9 mouse cellular contexts compared by ENCODE assay signal in the genomic region with DNA sequence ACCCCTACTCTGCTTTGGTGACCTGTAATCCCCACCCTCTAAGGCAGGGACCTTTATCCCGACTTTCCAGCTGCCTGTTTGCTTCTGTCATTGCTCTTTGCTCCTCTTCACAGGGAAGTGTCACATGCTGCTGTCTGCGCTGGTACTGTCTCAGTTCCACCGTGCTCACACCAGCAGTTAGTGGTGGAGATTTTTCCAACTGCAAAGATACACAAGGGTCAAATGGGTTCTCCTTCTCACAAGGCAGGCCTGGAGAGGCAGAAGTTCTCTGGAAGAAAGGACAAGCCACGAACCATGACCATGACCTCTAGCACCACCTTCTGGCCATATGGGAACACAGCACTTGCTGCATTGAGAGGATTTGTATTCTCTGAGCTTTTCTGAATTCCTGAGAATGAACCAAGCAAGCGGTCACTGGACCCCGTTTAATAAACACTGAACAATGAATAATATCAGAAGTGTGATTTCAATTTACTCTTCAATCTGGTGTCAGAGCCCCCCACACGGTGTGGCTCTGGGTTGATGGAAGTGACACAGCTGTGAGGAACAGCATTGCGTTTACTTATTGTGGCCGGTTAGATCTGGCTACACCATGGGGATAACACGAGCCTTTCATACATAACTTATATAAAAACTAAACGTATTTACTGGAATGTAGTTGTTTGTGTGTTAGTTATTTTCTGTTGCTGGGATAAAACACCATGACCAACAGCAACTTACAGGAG. TPM values are rescaled to one million over a fixed set of nuclear protein-coding genes. Genes with fewer than 3 reads are reported as not detected.
DNase-seq lines count a peak whose midpoint lies in the region; ATAC-seq and TF ChIP-seq lines count a peak whose summit lies in the region.
"Had no signal": no experiment of that assay in that cellular context is flagged by ENCODE, and none has a peak within 500 bp of the region (broad histone marks: within the 10 kb centered on the region; RNA-seq: fewer than 3 reads in every experiment).

No protein-coding gene starts in this region.

- no peak overlapping the region for H3K9ac ChIP-seq in hindbrain, embryonic 11.5 days (ENCODE audit: low read depth, low read length)
- H3K9ac ChIP-seq: limb, embryonic 15.5 days had no signal

- no peaks in the 10 kb centered on the region for H3K36me3 ChIP-seq in hindbrain, embryonic 11.5 days (ENCODE audit: control insufficient read depth, insufficient read depth, low read length)
- H3K36me3 ChIP-seq: limb, embryonic 15.5 days had no signal

- no peaks in the 10 kb centered on the region for H3K9me3 ChIP-seq in hindbrain, embryonic 11.5 days (ENCODE audit: control insufficient read depth, low read length)
- H3K9me3 ChIP-seq: limb, embryonic 15.5 days had no signal

- WGBS in hindbrain, embryonic 11.5 days, result 37% methylated on average over 11 of the region's 11 CpGs

- H3K4me3 ChIP-seq in hindbrain, embryonic 11.5 days (ENCODE audit: low read depth, low read length), result no peak overlapping the region
- H3K4me3 ChIP-seq: limb, embryonic 15.5 days had no signal

- H3K4me2 ChIP-seq in hindbrain, embryonic 11.5 days (replicated peaks; ENCODE audit: low read depth, low read length), result no peak overlapping the region
- H3K4me2 ChIP-seq: limb, embryonic 15.5 days had no signal

- H3K27ac ChIP-seq in hindbrain, embryonic 11.5 days (ENCODE audit: low read depth, low read length), result no peak overlapping the region
- H3K27ac ChIP-seq: limb, embryonic 15.5 days had no signal

- H3K27me3 ChIP-seq in hindbrain, embryonic 11.5 days (ENCODE audit: control insufficient read depth, insufficient read depth, low read length), result no peaks in the 10 kb centered on the region
- H3K27me3 ChIP-seq: limb, embryonic 15.5 days had no signal

- peak; percentile 73 for ATAC-seq in erythroid progenitor cell, adult 5-6 weeks (replicated peaks; ENCODE audit: low FRiP score, poor library complexity, severe bottlenecking)
- ATAC-seq in hindbrain, embryonic 11.5 days (ENCODE audit: low FRiP score), result peak; percentile 66; the same call in 1 of the 2 replicates
- peak; percentile 78 for ATAC-seq in megakaryocyte, adult 5-6 weeks (ENCODE audit: poor library complexity, severe bottlenecking)

- no peaks in the 10 kb centered on the region for H3K4me1 ChIP-seq in hindbrain, embryonic 11.5 days (replicated peaks; ENCODE audit: control insufficient read depth, insufficient read depth, low read length)

- no peak for TF ChIP-seq POLR2A in brain, embryonic 14.5 days (IDR thresholded peaks at IDR 0.05; ENCODE audit: borderline replicate concordance, extremely low read depth, insufficient read depth, insufficient read length, poor library complexity, severe bottlenecking)

- DNase-seq in left cerebral cortex, adult 18-20 months (ENCODE audit: low spot score in 2 of 2), result peak; percentile 61 to 65
- DNase-seq in left cerebral cortex, adult 8-10 months (ENCODE audit: low spot score in 2 of 2), result no peak
- DNase-seq in brain, embryonic 14.5 days (ENCODE audit: low read depth), result peak; percentile 80
- peak; percentile 85 for DNase-seq in hindbrain, embryonic 11.5 days (ENCODE audit: low spot score)
- DNase-seq in layer of hippocampus, adult 8-10 months (ENCODE audit: low spot score in 2 of 2), result peak; percentile 54 to 67
- DNase-seq in skeletal muscle tissue, adult 2 months (ENCODE audit: low read depth, low spot score), result peak; percentile 63

- peak; percentile 84 for TF ChIP-seq CTCF in brain, embryonic 14.5 days (IDR thresholded peaks at IDR 0.05; ENCODE audit: borderline replicate concordance, extremely low read depth, insufficient read depth, insufficient read length)

RNA-seq across cellular contexts. Expression of gene Adra1d, which starts 32.0 kb away (rescaled TPM):
- total RNA-seq in left cerebral cortex, adult 18-20 months (2021), result 10 to 100 TPM; 54.2 to 58.7 TPM
- 10 to 100 TPM; 33.6 to 38.2 (median 36.4) TPM for total RNA-seq in left cerebral cortex, adult 8-10 months (2022)
- 0.26 and 0.48 TPM in 2 replicates for polyA plus RNA-seq in brain, embryonic 14.5 days (2012; rRNA removed)
- total RNA-seq in erythroid progenitor cell, adult 5-6 weeks (2015; ENCODE audit: low replicate concordance), result not detected in 2 replicates
- total RNA-seq in erythroid progenitor cell, adult 5-6 weeks (2017; ENCODE audit: low replicate concordance), result not detected in 2 replicates
- polyA plus RNA-seq in hindbrain, embryonic 11.5 days (2014; fragmentation: Nextera tagmentation; extraction: Ambion mirVana), result 0.17 and 0.18 TPM in 2 replicates
- 10 to 100 TPM; 70.1 to 81.0 (median 76.5) TPM for total RNA-seq in layer of hippocampus, adult 8-10 months (2022)
- total RNA-seq in megakaryocyte, adult 5-6 weeks (2015), result not detected in 2 replicates
- total RNA-seq in megakaryocyte, adult 5-6 weeks (2017), result not detected in 2 replicates

RNA-seq across cellular contexts. Expression of gene Smox, which starts 38.8 kb away (rescaled TPM):
- total RNA-seq in left cerebral cortex, adult 18-20 months (2021), result 10 to 100 TPM; 64.5 to 69.9 TPM
- total RNA-seq in left cerebral cortex, adult 8-10 months (2022), result 10 to 100 TPM; 48.6 to 64.3 (median 57.9) TPM
- polyA plus RNA-seq in brain, embryonic 14.5 days (2012; rRNA removed), result 58.3 and 69.6 TPM in 2 replicates
- 207 and 218 TPM in 2 replicates for total RNA-seq in erythroid progenitor cell, adult 5-6 weeks (2015; ENCODE audit: low replicate concordance)
- total RNA-seq in erythroid progenitor cell, adult 5-6 weeks (2017; ENCODE audit: low replicate concordance), result 251 and 312 TPM in 2 replicates
- 25.6 and 26.5 TPM in 2 replicates for polyA plus RNA-seq in hindbrain, embryonic 11.5 days (2014; fragmentation: Nextera tagmentation; extraction: Ambion mirVana)
- total RNA-seq in layer of hippocampus, adult 8-10 months (2022), result 10 to 100 TPM; 57.8 to 80.1 (median 67.6) TPM
- total RNA-seq in megakaryocyte, adult 5-6 weeks (2015), result 12.6 and 17.4 TPM in 2 replicates
- total RNA-seq in megakaryocyte, adult 5-6 weeks (2017), result 12.0 and 16.1 TPM in 2 replicates

Comparison
In these comparisons a context has a peak if more than half of its experiments do, and no peak if none do; other contexts are left out.
1. DNase-seq: peak in left cerebral cortex, adult 18-20 months (2 of 2), brain, embryonic 14.5 days (single experiment), hindbrain, embryonic 11.5 days (single experiment), layer of hippocampus, adult 8-10 months (2 of 2) and skeletal muscle tissue, adult 2 months (single experiment); none in left cerebral cortex, adult 8-10 months (0 of 2).
2. RNA of gene Adra1d, which starts 32.0 kb away (total RNA-seq): 70.1 to 81.0 TPM in layer of hippocampus, adult 8-10 months, 54.2 to 58.7 TPM in left cerebral cortex, adult 18-20 months and 33.6 to 38.2 TPM in left cerebral cortex, adult 8-10 months; not detected in erythroid progenitor cell, adult 5-6 weeks and not detected in megakaryocyte, adult 5-6 weeks; every median in the first group is over 10 times any median in the second.
3. Peak in every context shown above with its lines, with median percentiles within 50 percentile points of each other: ATAC-seq.